Mouse (Mus musculus) cerebellum, adult 2 months (tissue): ENCODE data around the gene Apln. TPM values are rescaled to one million over a fixed set of nuclear protein-coding genes. Genes with fewer than 3 reads are reported as not detected.

Experiments used
- DNase-seq, 2 experiments: peaks; one replicate each; pipeline ENCODE4 v3.0.0; 2021
- H3K27ac ChIP-seq: fragments of 200-500 bp; 2 replicates; pipeline ENCODE4 v1.5.1; 2012; ENCODE audit warnings: low read length, control low read depth, inconsistent platforms; ENCODE audit not compliant: insufficient read depth
- H3K27me3 ChIP-seq: fragments of 200-500 bp; 2 replicates; pipeline ENCODE4 v1.6.1; 2012; ENCODE audit warnings: inconsistent platforms, mild to moderate bottlenecking, low read length, moderate library complexity; ENCODE audit not compliant: control insufficient read depth, insufficient read depth
- H3K4me1 ChIP-seq: fragments of 200-500 bp; 2 replicates; pipeline ENCODE4 v1.6.1; 2011; ENCODE audit warnings: low read length; ENCODE audit not compliant: control insufficient read depth, insufficient read depth
- H3K4me3 ChIP-seq: fragments of 200-500 bp; replicated peaks from 2 replicates; pipeline ENCODE3; 2011; ENCODE audit warnings: mild to moderate bottlenecking, low read depth, low read length, control low read depth; ENCODE audit not compliant: insufficient read depth
- CTCF ChIP-seq: fragments of 200-500 bp; IDR thresholded peaks from 2 replicates; pipeline ENCODE4 v1.5.1; 2011; ENCODE audit warnings: low read depth, mild to moderate bottlenecking, control low read depth, low read length, moderate library complexity, borderline replicate concordance; ENCODE audit not compliant: insufficient read depth
- POLR2A ChIP-seq: fragments of 200-500 bp; IDR thresholded peaks from 2 replicates; pipeline ENCODE4 v1.6.1; 2011; ENCODE audit warnings: low read length, control low read depth, borderline replicate concordance; ENCODE audit not compliant: insufficient read depth
- WGBS: fragments of 180-500 bp; shearing (Covaris S2); methylation state at CpG from one replicate; pipeline ENCODE4 v1.1.7; 2018; 5-methylcytosine and 5-hydroxymethylcytosine counted together
- polyA plus RNA-seq: library from polyadenylated mRNA; depleted of rRNA; stranded (reverse); fragments of >200 nt; gene quantifications from 2 replicates; pipeline ENCODE4 v1.2.3, GENCODE M21; 2012

Apln gene
- polyA plus RNA-seq, 1 experiment = 24.9 TPM

- 62% methylated on average over 7 of the region's 7 CpGs for WGBS
- Histone ChIP-seq H3K27me3 (no peaks in the 10 kb centered on the region), H3K4me3 (no peak overlapping the region), H3K4me1 (peaks cover 11% of the 10 kb centered on the region; the same call in 1 of the 2 replicates), H3K27ac (no peak overlapping the region)
- DNase-seq = peak; percentile 10 to 24
- TF ChIP-seq CTCF (no peak), POLR2A (no peak)
These were observed 17.6 kb downstream of the Apln start for GRCm38 (mm10) chrX:48016906-48017601.

- peak; percentile 77 to 91 for DNase-seq
- WGBS = 35% methylated on average over 3 of the region's 3 CpGs
- peak; percentile 13; the same call in 1 of the 2 replicates for TF ChIP-seq POLR2A
- TF ChIP-seq CTCF = no peak
- H3K27me3 ChIP-seq = no peaks in the 10 kb centered on the region
- H3K4me1 ChIP-seq = peaks cover 12% of the 10 kb centered on the region; the same call in 1 of the 2 replicates
- no peak overlapping the region for H3K4me3 ChIP-seq
- peak overlapping the region; percentile 94; the same call in 1 of the 2 replicates for H3K27ac ChIP-seq
These were observed 23.0 kb downstream of the Apln start for GRCm38 (mm10) chrX:48011656-48012055.

- TF ChIP-seq CTCF = no peak
- TF ChIP-seq POLR2A = no peak
- no peaks in the 10 kb centered on the region for H3K27me3 ChIP-seq
- 74% methylated on average over 7 of the region's 8 CpGs for WGBS
- H3K4me1 ChIP-seq = no peaks in the 10 kb centered on the region
- no peak overlapping the region for H3K27ac ChIP-seq
- DNase-seq = peak in 1 of 2 experiments; percentile 3
- H3K4me3 ChIP-seq = no peak overlapping the region
These were observed 28.6 kb downstream of the Apln start for GRCm38 (mm10) chrX:48006062-48006461.

DNA sequence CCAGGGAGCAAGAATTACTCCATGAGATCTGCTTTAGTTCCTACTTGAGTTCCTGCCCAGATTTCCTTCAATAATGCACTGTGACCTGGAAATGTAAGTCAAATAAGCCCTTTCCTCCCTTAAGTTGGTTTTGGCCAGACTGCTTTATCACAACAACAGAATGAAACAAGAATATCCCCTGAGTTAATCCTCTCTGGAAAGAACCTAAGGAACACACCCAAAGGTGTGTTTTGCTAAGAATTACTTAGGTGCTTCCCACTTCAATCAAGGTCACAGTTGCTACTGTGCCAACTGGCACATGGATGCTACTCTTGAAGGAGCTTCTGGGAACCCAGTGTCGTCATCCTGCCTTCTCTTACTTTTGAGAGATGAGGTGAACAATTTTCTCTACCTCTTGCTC lies 29.9 kb downstream of the Apln start:
- Histone ChIP-seq H3K27ac (no peak overlapping the region), H3K4me1 (no peaks in the 10 kb centered on the region), H3K4me3 (no peak overlapping the region), H3K27me3 (no peaks in the 10 kb centered on the region)
- no peak for DNase-seq
- TF ChIP-seq POLR2A = no peak
- TF ChIP-seq CTCF = no peak
- 52% methylated on average over 1 of the region's 1 CpGs for WGBS

GRCm38 (mm10) chrX:48001151-48001550 lies 33.5 kb downstream of the Apln start:
- Histone ChIP-seq H3K27ac (no peak overlapping the region), H3K4me3 (no peak overlapping the region), H3K4me1 (no peaks in the 10 kb centered on the region), H3K27me3 (no peaks in the 10 kb centered on the region)
- 86% methylated on average over 7 of the region's 7 CpGs for WGBS
- TF ChIP-seq POLR2A = no peak
- no peak for TF ChIP-seq CTCF
- no peak for DNase-seq

DNA sequence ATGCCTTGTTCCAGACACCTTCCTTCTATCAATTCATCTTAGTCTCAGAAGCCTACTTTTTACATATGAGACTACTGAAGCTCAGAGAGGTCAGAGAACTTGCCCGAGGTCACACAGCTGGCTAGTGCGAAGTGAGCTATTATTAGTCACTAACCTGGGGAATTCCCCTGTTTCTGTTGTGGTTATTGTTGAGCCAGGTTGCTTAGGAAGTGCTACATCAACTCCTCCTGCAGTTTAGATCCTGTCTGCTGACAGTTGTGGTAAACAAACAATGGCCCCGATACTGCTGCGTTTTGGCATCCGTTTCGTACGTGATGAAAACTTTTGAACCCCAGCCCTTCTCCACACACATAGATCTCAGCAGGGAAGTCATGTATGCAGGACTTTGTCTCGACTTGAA lies 36.2 kb downstream of the Apln start:
- Histone ChIP-seq H3K27me3 (no peaks in the 10 kb centered on the region), H3K4me1 (no peaks in the 10 kb centered on the region), H3K27ac (no peak overlapping the region), H3K4me3 (no peak overlapping the region)
- WGBS = 84% methylated on average over 8 of the region's 8 CpGs
- no peak for TF ChIP-seq CTCF
- DNase-seq = no peak

DNA sequence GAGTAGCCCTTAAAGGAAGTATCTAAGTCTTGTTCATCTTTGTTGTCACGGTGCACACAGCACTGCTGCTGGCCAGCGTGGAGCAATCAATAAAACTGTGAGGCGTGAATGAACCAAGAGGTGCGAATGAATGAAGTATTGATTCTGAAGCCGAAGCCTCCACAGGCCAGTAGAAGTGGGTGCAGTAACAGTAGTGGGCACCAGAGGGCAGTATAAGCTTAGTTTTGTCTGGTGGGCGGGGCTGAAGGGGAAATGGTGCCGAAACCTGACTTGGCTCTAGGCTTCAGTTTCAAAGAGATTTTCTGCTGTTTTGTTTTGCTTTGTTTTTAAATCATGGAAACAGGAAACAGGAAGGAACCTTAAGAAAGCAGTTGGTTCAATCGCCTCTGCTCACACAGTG lies 42.0 kb downstream of the Apln start:
- Histone ChIP-seq H3K27ac (no peak overlapping the region), H3K4me3 (no peak overlapping the region), H3K27me3 (no peaks in the 10 kb centered on the region), H3K4me1 (no peaks in the 10 kb centered on the region)
- peak; percentile 63 to 84 for DNase-seq
- TF ChIP-seq CTCF (peak; percentile 77), POLR2A (no peak)
- WGBS = 10% methylated on average over 8 of the region's 8 CpGs

DNA sequence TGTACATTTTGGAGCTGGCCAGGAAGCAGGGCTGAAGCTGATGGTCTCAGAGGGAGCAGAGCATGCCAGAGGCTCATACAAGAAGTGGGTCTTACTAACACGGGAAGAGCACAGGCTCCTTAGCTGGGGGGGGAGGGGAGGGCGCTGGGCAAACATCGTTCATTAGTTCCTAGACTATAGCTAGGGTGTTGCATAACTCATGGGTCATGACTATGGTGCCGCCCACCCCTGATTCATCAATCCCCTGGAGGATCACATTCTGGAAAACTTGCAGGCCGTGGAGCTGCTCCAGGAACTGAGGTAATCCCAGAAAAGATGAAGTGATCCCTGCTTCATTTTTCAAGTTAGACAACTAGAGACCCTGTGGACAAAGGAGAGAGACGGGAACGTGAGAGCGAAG lies 46.6 kb downstream of the Apln start:
- TF ChIP-seq CTCF = no peak
- no peak for TF ChIP-seq POLR2A
- no peaks in the 10 kb centered on the region for H3K4me1 ChIP-seq
- no peak overlapping the region for H3K27ac ChIP-seq
- no peak overlapping the region for H3K4me3 ChIP-seq
- no peak for DNase-seq
- WGBS = 60% methylated on average over 8 of the region's 8 CpGs
- no peaks in the 10 kb centered on the region for H3K27me3 ChIP-seq
